Mouse (Mus musculus) forebrain, embryonic 14.5 days (tissue): Measurements from ENCODE around the gene Rxrb. TPM values are rescaled to one million over a fixed set of nuclear protein-coding genes. Genes with fewer than 3 reads are reported as not detected.
"Not testable (repeated sequence)": the region's sequence is repeated elsewhere in the genome, so short reads cannot be mapped to it uniquely, and the experiment has no call there.

Source experiments
- ATAC-seq: fragments of 200-750 bp; cut with Nextera tagmentation; 2 replicates; pipeline ENCODE4 v1.8.0; 2017; ENCODE audit warnings: mild to moderate bottlenecking, moderate library complexity
- DNase-seq: peaks from one replicate; pipeline ENCODE4 v3.0.0-alpha.2; 2015; ENCODE audit warnings: low spot score
- H3K27ac ChIP-seq: fragments of 300-500 bp; sonication (generic); 2 replicates; pipeline ENCODE4 v1.5.1; 2014; ENCODE audit warnings: low read depth, mild to moderate bottlenecking, control low read depth, low read length, moderate library complexity
- H3K27me3 ChIP-seq: fragments of 300-500 bp; sonication (generic); replicated peaks from 2 replicates; pipeline ENCODE4 v1.6.1; 2014; ENCODE audit warnings: low read length, control low read depth, mixed read lengths; ENCODE audit not compliant: control insufficient read depth, insufficient read depth
- H3K36me3 ChIP-seq: fragments of 300-500 bp; sonication (generic); 2 replicates; pipeline ENCODE4 v1.6.1; 2014; ENCODE audit warnings: low read length, control low read depth; ENCODE audit not compliant: control insufficient read depth, insufficient read depth
- H3K4me1 ChIP-seq: fragments of 300-500 bp; sonication (generic); 2 replicates; pipeline ENCODE4 v1.6.1; 2014; ENCODE audit warnings: antibody characterized with exemption, low read length, control low read depth; ENCODE audit not compliant: control insufficient read depth, insufficient read depth
- H3K4me2 ChIP-seq: fragments of 300-500 bp; sonication (generic); 2 replicates; pipeline ENCODE4 v1.6.1; 2014; ENCODE audit warnings: mild to moderate bottlenecking, control low read depth, low read length
- H3K4me3 ChIP-seq: fragments of 300-500 bp; sonication (generic); 2 replicates; pipeline ENCODE4 v1.5.1; 2014; ENCODE audit warnings: low read depth, low read length, control low read depth
- H3K9ac ChIP-seq: fragments of 300-500 bp; sonication (generic); 2 replicates; pipeline ENCODE4 v1.6.1; 2014; ENCODE audit warnings: mild to moderate bottlenecking, low read length, control low read depth, moderate library complexity
- H3K9me3 ChIP-seq: fragments of 300-500 bp; sonication (generic); replicated peaks from 2 replicates; pipeline ENCODE4 v1.6.1; 2016; ENCODE audit warnings: low read length, control low read depth, mixed read lengths; ENCODE audit not compliant: control insufficient read depth
- WGBS: fragments of 180-500 bp; shearing (Covaris S2); extraction: QIAGEN DNeasy Blood & Tissue Kit; methylation state at CpG from one replicate; pipeline ENCODE4 v1.1.7; 2014; 5-methylcytosine and 5-hydroxymethylcytosine counted together
- polyA plus RNA-seq: library from polyadenylated mRNA; unstranded; fragments of >200 nt; fragmentation: Nextera tagmentation; extraction: Ambion mirVana; gene quantifications from 2 replicates; pipeline ENCODE4 v1.2.1, GENCODE M21; 2014

Gene Rxrb
- polyA plus RNA-seq, 1 experiment from 2014 or later = 21.4 TPM

GRCm38 (mm10) chr17:34000150-34000537 is 31.5 kb upstream of the Rxrb start, which contains the start of gene H2-K1:
Gene H2-K1, minus strand, starts transcription at chr17:34000347.
- DNase-seq (peak; percentile 56), ATAC-seq (peak; percentile 54)
- peak within 1 kb of the TSS; percentile 46 for H3K4me3 ChIP-seq
- H3K27me3 ChIP-seq = 0 out of 2 replicates have a peak, but pooled peaks cover 11% of the 10 kb centered on the region
- no peak within 1 kb of the TSS for H3K27ac ChIP-seq
- peaks cover 6% of the 10 kb centered on the region; the same call in 1 of the 2 replicates for H3K4me1 ChIP-seq
- peak within 1 kb of the TSS; percentile 91 for H3K4me2 ChIP-seq
- H3K9me3 ChIP-seq = no peaks in the 10 kb centered on the region
- H3K9ac ChIP-seq = peak within 1 kb of the TSS; percentile 59
- WGBS = 1% methylated on average over 30 of the region's 30 CpGs
- no peaks in the 10 kb centered on the region for H3K36me3 ChIP-seq

GRCm38 (mm10) chr17:34000796-34001195 is 30.8 kb upstream of the Rxrb start:
- not testable (repeated sequence) for H3K27ac ChIP-seq, H3K4me1 ChIP-seq, H3K9ac ChIP-seq, DNase-seq, H3K4me3 ChIP-seq, ATAC-seq, H3K9me3 ChIP-seq, H3K4me2 ChIP-seq, H3K36me3 ChIP-seq
- 47% methylated on average over 2 of the region's 2 CpGs for WGBS
- 0 out of 2 replicates have a peak, but pooled peaks cover 11% of the 10 kb centered on the region for H3K27me3 ChIP-seq

- no peak for ATAC-seq
- Histone ChIP-seq H3K27ac (no peak overlapping the region), H3K4me2 (no peak overlapping the region), H3K27me3 (0 out of 2 replicates have a peak, but pooled peaks cover 11% of the 10 kb centered on the region), H3K4me1 (peaks cover 6% of the 10 kb centered on the region; the same call in 1 of the 2 replicates), H3K36me3 (no peaks in the 10 kb centered on the region), H3K4me3 (no peak overlapping the region), H3K9me3 (no peaks in the 10 kb centered on the region), H3K9ac (no peak overlapping the region)
- peak; percentile 52 for DNase-seq
- WGBS = 7% methylated on average over 5 of the region's 5 CpGs
These were observed 28.2 kb upstream of the Rxrb start for GRCm38 (mm10) chr17:34003426-34003825.

GRCm38 (mm10) chr17:34006570-34006969 is 25.0 kb upstream of the Rxrb start:
- WGBS = 66% methylated on average over 2 of the region's 2 CpGs

GRCm38 (mm10) chr17:34010156-34010555 is 21.5 kb upstream of the Rxrb start:
- WGBS = 81% methylated on average over 5 of the region's 5 CpGs
- H3K4me2 ChIP-seq = no peak overlapping the region
- ATAC-seq (no peak), DNase-seq (no peak)
- no peaks in the 10 kb centered on the region for H3K27me3 ChIP-seq
- no peak overlapping the region for H3K4me3 ChIP-seq
- no peak overlapping the region for H3K27ac ChIP-seq
- no peaks in the 10 kb centered on the region for H3K36me3 ChIP-seq
- H3K4me1 ChIP-seq = no peaks in the 10 kb centered on the region
- no peaks in the 10 kb centered on the region; the same call in 1 of the 2 replicates for H3K9me3 ChIP-seq
- no peak overlapping the region for H3K9ac ChIP-seq

More at GRCm38 (mm10) chr17:34006570-34006969, 25.0 kb upstream of the Rxrb start:
- DNase-seq = no peak
- Histone ChIP-seq H3K4me3 (no peak overlapping the region), H3K4me2 (no peak overlapping the region), H3K9ac (no peak overlapping the region), H3K36me3 (no peaks in the 10 kb centered on the region), H3K27me3 (no peaks in the 10 kb centered on the region), H3K9me3 (no peaks in the 10 kb centered on the region), H3K27ac (no peak overlapping the region), H3K4me1 (no peaks in the 10 kb centered on the region)
- ATAC-seq = no peak

GRCm38 (mm10) chr17:34013436-34013835 is 18.2 kb upstream of the Rxrb start:
- Histone ChIP-seq H3K9me3 (peaks cover 2% of the 10 kb centered on the region; the same call in 1 of the 2 replicates), H3K4me2 (no peak overlapping the region), H3K27ac (no peak overlapping the region), H3K27me3 (no peaks in the 10 kb centered on the region), H3K4me3 (no peak overlapping the region), H3K36me3 (no peaks in the 10 kb centered on the region), H3K9ac (no peak overlapping the region), H3K4me1 (no peaks in the 10 kb centered on the region)
- ATAC-seq = no peak
- DNase-seq = no peak
- WGBS = over 99% methylated on average over 8 of the region's 8 CpGs

- Histone ChIP-seq H3K4me3 (no peak overlapping the region), H3K4me2 (no peak overlapping the region), H3K27ac (no peak overlapping the region), H3K9ac (no peak overlapping the region), H3K4me1 (peaks cover 14% of the 10 kb centered on the region), H3K9me3 (no peaks in the 10 kb centered on the region), H3K27me3 (no peaks in the 10 kb centered on the region), H3K36me3 (peaks cover 26% of the 10 kb centered on the region)
- 95% methylated on average over 23 of the region's 23 CpGs for WGBS
- no peak for DNase-seq
- no peak for ATAC-seq
These were observed 9.8 kb upstream of the Rxrb start for GRCm38 (mm10) chr17:34021539-34022413.

GRCm38 (mm10) chr17:34022414-34022783 is 9.2 kb upstream of the Rxrb start:
- WGBS = 97% methylated on average over 14 of the region's 14 CpGs
- DNase-seq = no peak
- Histone ChIP-seq H3K36me3 (peaks cover 26% of the 10 kb centered on the region), H3K4me2 (no peak overlapping the region), H3K27me3 (no peaks in the 10 kb centered on the region), H3K4me3 (no peak overlapping the region), H3K9ac (no peak overlapping the region), H3K9me3 (no peaks in the 10 kb centered on the region), H3K4me1 (peaks cover 18% of the 10 kb centered on the region), H3K27ac (no peak overlapping the region)
- no peak for ATAC-seq

GRCm38 (mm10) chr17:34022987-34023386 is 8.6 kb upstream of the Rxrb start:
- no peak for ATAC-seq
- Histone ChIP-seq H3K27ac (no peak overlapping the region), H3K36me3 (peaks cover 26% of the 10 kb centered on the region), H3K4me1 (peaks cover 18% of the 10 kb centered on the region), H3K4me2 (no peak overlapping the region), H3K27me3 (no peaks in the 10 kb centered on the region), H3K9me3 (no peaks in the 10 kb centered on the region), H3K4me3 (no peak overlapping the region), H3K9ac (no peak overlapping the region)
- no peak for DNase-seq
- 97% methylated on average over 20 of the region's 20 CpGs for WGBS
